Mouse (Mus musculus) MEL (cell line): ENCODE data around the gene Tnnc2. TPM values are rescaled to one million over a fixed set of nuclear protein-coding genes. Genes with fewer than 3 reads are reported as not detected.

Experiments
- DNase-seq: peaks from one replicate; pipeline ENCODE4 v3.0.0; 2011; ENCODE audit warnings: low read depth, low spot score
- H3K27ac ChIP-seq: 2 replicates; pipeline ENCODE4 v1.5.1; 2012; ENCODE audit warnings: low read depth, mild to moderate bottlenecking, control low read depth, low read length, moderate library complexity; ENCODE audit not compliant: control insufficient read depth
- H3K27me3 ChIP-seq, 2 experiments: fragments of 150-350 bp in 1 of 2; sonication (generic) in 1 of 2; 2 replicates each; pipeline ENCODE4 v1.6.1; 2012; ENCODE audit warnings: low read length in 2 of 2, mild to moderate bottlenecking in 2 of 2, improper control_type of control experiment in 1 of 2, moderate library complexity in 1 of 2; ENCODE audit not compliant: insufficient read depth in 2 of 2, control insufficient read depth in 1 of 2
- H3K36me3 ChIP-seq, 2 experiments: 2 replicates each; pipeline ENCODE4 v1.6.1; 2012 to 2014; ENCODE audit warnings: low read length in 2 of 2, improper control_type of control experiment in 1 of 2, inconsistent platforms in 1 of 2, mild to moderate bottlenecking in 1 of 2; ENCODE audit not compliant: insufficient read depth in 2 of 2, control insufficient read depth in 1 of 2
- H3K4me1 ChIP-seq, 2 experiments: fragments of 150-350 bp in 1 of 2; sonication (generic) in 1 of 2; 2 replicates each; pipeline ENCODE4 v1.6.1; 2012; ENCODE audit warnings: low read length in 2 of 2, improper control_type of control experiment in 1 of 2, mild to moderate bottlenecking in 1 of 2; ENCODE audit not compliant: insufficient read depth in 2 of 2, control insufficient read depth in 1 of 2
- H3K4me3 ChIP-seq, 2 experiments: fragments of 150-350 bp in 1 of 2; sonication (generic) in 1 of 2; 2 replicates each; pipeline ENCODE4 v1.5.1; 2012; ENCODE audit warnings: low read depth in 2 of 2, low read length in 2 of 2, mild to moderate bottlenecking in 2 of 2, moderate library complexity in 2 of 2, control low read depth in 1 of 2, improper control_type of control experiment in 1 of 2; ENCODE audit not compliant: control insufficient read depth in 1 of 2, insufficient read depth in 1 of 2
- H3K79me2 ChIP-seq: 2 replicates; pipeline ENCODE4 v1.6.1; 2012; ENCODE audit warnings: mild to moderate bottlenecking, low read length, moderate library complexity; ENCODE audit not compliant: control insufficient read depth, poor library complexity, insufficient read depth
- H3K9ac ChIP-seq: 2 replicates; pipeline ENCODE4 v1.6.1; 2012; ENCODE audit warnings: low read depth, mild to moderate bottlenecking, control low read depth, low read length, moderate library complexity; ENCODE audit not compliant: control insufficient read depth, poor library complexity, severe bottlenecking
- H3K9me3 ChIP-seq: fragments of 150-350 bp; sonication (generic); replicated peaks from 2 replicates; pipeline ENCODE4 v1.6.1; 2012; ENCODE audit warnings: mild to moderate bottlenecking, low read length, improper control_type of control experiment, moderate library complexity; ENCODE audit not compliant: insufficient read depth
- BHLHE40 ChIP-seq: IDR thresholded peaks from 2 replicates; pipeline ENCODE4 v1.6.1; 2012; ENCODE audit warnings: low read depth, mild to moderate bottlenecking, inconsistent platforms, low read length, improper control_type of control experiment, borderline replicate concordance
- CHD1 ChIP-seq: IDR thresholded peaks from 2 replicates; pipeline ENCODE4 v1.6.1; 2012; ENCODE audit warnings: low read depth, mild to moderate bottlenecking, inconsistent platforms, low read length, improper control_type of control experiment
- CTCF ChIP-seq, 3 experiments: IDR thresholded peaks in 2 of 3; conservative IDR thresholded peaks in 1 of 3; 2 replicates each; pipeline ENCODE4 v1.5.1; 2011 to 2012; ENCODE audit warnings: low read length in 3 of 3, low read depth in 2 of 3, mild to moderate bottlenecking in 2 of 3, improper control_type of control experiment in 1 of 3, inconsistent platforms in 1 of 3, mixed read lengths in 1 of 3, moderate library complexity in 1 of 3; ENCODE audit not compliant: control insufficient read depth in 1 of 3, insufficient read depth in 1 of 3, poor library complexity in 1 of 3, severe bottlenecking in 1 of 3
- E2F4 ChIP-seq: IDR thresholded peaks from 2 replicates; pipeline ENCODE4 v1.6.1; 2011; ENCODE audit warnings: low read depth, low read length, improper control_type of control experiment, borderline replicate concordance
- EP300 ChIP-seq, 2 experiments: IDR thresholded peaks; 2 replicates each; pipeline ENCODE4 v1.6.1; 2011; ENCODE audit warnings: improper control_type of control experiment in 2 of 2, low read length in 2 of 2, low read depth in 1 of 2, mild to moderate bottlenecking in 1 of 2
- ETS1 ChIP-seq: IDR thresholded peaks from 2 replicates; pipeline ENCODE4 v1.6.1; 2012; ENCODE audit warnings: low read depth, mild to moderate bottlenecking, inconsistent platforms, low read length, improper control_type of control experiment, moderate library complexity
- GABPA ChIP-seq: IDR thresholded peaks from 2 replicates; pipeline ENCODE4 v1.6.1; 2012; ENCODE audit warnings: low read depth, mild to moderate bottlenecking, inconsistent platforms, low read length, improper control_type of control experiment, moderate library complexity
- MAFK ChIP-seq: IDR thresholded peaks from 2 replicates; pipeline ENCODE4 v1.6.1; 2011; ENCODE audit warnings: low read depth, mild to moderate bottlenecking, low read length, improper control_type of control experiment, borderline replicate concordance
- MAX ChIP-seq: IDR thresholded peaks from 2 replicates; pipeline ENCODE4 v1.6.1; 2011; ENCODE audit warnings: low read length, improper control_type of control experiment
- MAZ ChIP-seq: IDR thresholded peaks from 2 replicates; pipeline ENCODE4 v1.6.1; 2012; ENCODE audit warnings: low read depth, mild to moderate bottlenecking, inconsistent platforms, low read length, improper control_type of control experiment
- MEF2A ChIP-seq: IDR thresholded peaks from 2 replicates; pipeline ENCODE4 v1.6.1; 2014; ENCODE audit warnings: low read depth, mild to moderate bottlenecking, inconsistent platforms, low read length, improper control_type of control experiment; ENCODE audit not compliant: poor library complexity, insufficient replicate concordance, severe bottlenecking; ENCODE audit errors: extremely low read depth
- MXI1 ChIP-seq: IDR thresholded peaks from 2 replicates; pipeline ENCODE4 v1.6.1; 2011; ENCODE audit warnings: mild to moderate bottlenecking, low read depth, low read length, improper control_type of control experiment
- MYC ChIP-seq: IDR thresholded peaks from 2 replicates; pipeline ENCODE4 v1.6.1; 2011; ENCODE audit warnings: low read depth, mild to moderate bottlenecking, low read length, improper control_type of control experiment, moderate library complexity
- NRF1 ChIP-seq: IDR thresholded peaks from 2 replicates; pipeline ENCODE4 v1.6.1; 2014; ENCODE audit warnings: low read depth, mild to moderate bottlenecking, inconsistent platforms, low read length, improper control_type of control experiment, moderate library complexity; ENCODE audit not compliant: poor library complexity, insufficient read depth, severe bottlenecking
- POLR2A ChIP-seq, 2 experiments: IDR thresholded peaks; 2 replicates each; pipeline ENCODE4 v1.6.1; 2011 to 2012; ENCODE audit warnings: low read length in 2 of 2, mild to moderate bottlenecking in 2 of 2, control low read depth in 1 of 2, improper control_type of control experiment in 1 of 2, low read depth in 1 of 2, moderate library complexity in 1 of 2; ENCODE audit not compliant: control insufficient read depth in 1 of 2, insufficient read depth in 1 of 2, poor library complexity in 1 of 2
- POLR2AphosphoS5 ChIP-seq: IDR thresholded peaks from 2 replicates; pipeline ENCODE4 v1.6.1; 2012; ENCODE audit warnings: low read depth, borderline replicate concordance, mild to moderate bottlenecking, inconsistent platforms, low read length, moderate library complexity, mixed read lengths
- RAD21 ChIP-seq: IDR thresholded peaks from 2 replicates; pipeline ENCODE4 v1.6.1; 2011; ENCODE audit warnings: mild to moderate bottlenecking, low read depth, low read length, improper control_type of control experiment
- RCOR1 ChIP-seq: IDR thresholded peaks from 2 replicates; pipeline ENCODE4 v1.6.1; 2012; ENCODE audit warnings: low read depth, mild to moderate bottlenecking, inconsistent platforms, low read length, improper control_type of control experiment
- SIN3A ChIP-seq: IDR thresholded peaks from 2 replicates; pipeline ENCODE4 v1.6.1; 2012; ENCODE audit warnings: low read length, improper control_type of control experiment, inconsistent platforms
- SMC3 ChIP-seq: IDR thresholded peaks from 2 replicates; pipeline ENCODE4 v1.6.1; 2011; ENCODE audit warnings: low read depth, low read length, improper control_type of control experiment
- TAL1 ChIP-seq: IDR thresholded peaks from 2 replicates; pipeline ENCODE4 v1.6.1; 2012; ENCODE audit warnings: mild to moderate bottlenecking, inconsistent platforms, low read length, moderate library complexity, mixed read lengths
- TCF12 ChIP-seq: IDR thresholded peaks from 2 replicates; pipeline ENCODE4 v1.6.1; 2014; ENCODE audit warnings: low read depth, mild to moderate bottlenecking, inconsistent platforms, low read length, improper control_type of control experiment, moderate library complexity
- USF1 ChIP-seq: IDR thresholded peaks from 2 replicates; pipeline ENCODE4 v1.6.1; 2014; ENCODE audit warnings: low read depth, mild to moderate bottlenecking, inconsistent platforms, low read length, improper control_type of control experiment, moderate library complexity
- USF2 ChIP-seq, 2 experiments: IDR thresholded peaks; 2 replicates each; pipeline ENCODE4 v1.6.1; 2011 to 2012; ENCODE audit warnings: improper control_type of control experiment in 2 of 2, low read length in 2 of 2, borderline replicate concordance in 1 of 2, inconsistent platforms in 1 of 2, low read depth in 1 of 2, mild to moderate bottlenecking in 1 of 2; ENCODE audit not compliant: insufficient read depth in 1 of 2
- ZC3H11A ChIP-seq: IDR thresholded peaks from 2 replicates; pipeline ENCODE4 v1.6.1; 2012; ENCODE audit warnings: low read depth, mild to moderate bottlenecking, inconsistent platforms, low read length, improper control_type of control experiment
- ZKSCAN1 ChIP-seq: IDR thresholded peaks from 2 replicates; pipeline ENCODE4 v1.6.1; 2012; ENCODE audit warnings: low read depth, mild to moderate bottlenecking, inconsistent platforms, low read length, improper control_type of control experiment, moderate library complexity
- ZMIZ1 ChIP-seq: IDR thresholded peaks from 2 replicates; pipeline ENCODE4 v1.6.1; 2012; ENCODE audit warnings: low read depth, mild to moderate bottlenecking, inconsistent platforms, low read length, improper control_type of control experiment, moderate library complexity
- polyA plus RNA-seq, 2 experiments: library from polyadenylated mRNA; stranded (reverse) in 1 of 2; unstranded in 1 of 2; fragments of >175 nt in 1 of 2; fragments of >200 nt in 1 of 2; gene quantifications; 2 replicates each; pipeline versions ENCODE4 v1.2.1 to v1.2.4; 2012; ENCODE audit warnings: low replicate concordance in 2 of 2, low read depth in 1 of 2; ENCODE audit not compliant: insufficient read length in 2 of 2, insufficient read depth in 1 of 2, missing spikeins in 1 of 2
- total RNA-seq: library from RNA; depleted of rRNA; stranded (reverse); fragments of 300-350 nt; gene quantifications from 2 replicates; pipeline ENCODE4 v1.2.3, GENCODE M21; 2012

Tnnc2 gene
- total and polyA plus RNA-seq, 3 experiments: not detected

DNA sequence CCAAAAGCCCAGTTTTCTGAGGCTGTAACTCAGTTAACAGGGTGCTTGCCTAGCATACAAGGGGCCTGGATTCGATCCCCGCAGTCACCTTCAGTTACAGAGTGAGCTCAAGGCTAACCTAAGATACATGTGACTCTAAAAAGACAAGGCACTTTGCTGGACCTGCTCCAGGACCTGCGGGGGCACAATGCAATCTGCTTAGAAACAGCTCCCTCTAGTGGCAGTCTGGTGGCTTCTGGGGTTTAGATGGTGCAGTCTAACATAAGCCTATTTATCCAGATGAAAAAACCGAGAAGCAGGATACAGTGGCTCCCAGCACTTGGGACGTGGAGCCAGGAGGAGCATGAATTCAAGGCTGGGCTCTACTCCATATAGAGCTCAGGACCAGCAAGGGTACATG is 14.5 kb upstream of the Tnnc2 start (continued):
- TF ChIP-seq USF1 (peak; percentile 61; the same call in 1 of the 2 replicates), NRF1 (no peak), EP300 (IDR thresholded peaks at IDR 0.05; ENCODE audit: low read depth in 1 of 2, low read length in 2 of 2) (no peak)

DNA sequence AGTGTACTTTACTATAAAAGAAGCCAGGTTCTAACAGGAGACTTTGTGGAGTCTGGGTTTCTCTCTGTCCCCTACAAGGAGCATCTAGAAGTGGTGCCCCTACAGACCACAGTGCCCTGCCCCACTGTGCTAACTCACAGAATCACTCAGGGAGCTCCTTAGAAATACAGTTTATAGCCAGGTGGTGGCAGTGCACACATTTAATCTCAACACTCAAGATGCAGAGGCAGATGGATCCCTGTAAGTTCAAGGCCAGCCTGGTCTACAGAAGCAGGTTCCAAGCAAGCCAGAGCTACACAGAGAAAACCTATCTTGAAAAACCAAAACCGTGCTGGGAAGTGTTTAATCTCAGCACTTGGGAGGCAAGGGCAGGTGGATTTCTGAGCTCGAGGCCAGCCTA is 14.0 kb upstream of the Tnnc2 start:
- TF ChIP-seq MYC (no peak), CTCF (IDR thresholded peaks at IDR 0.05 in 2 of 3, conservative IDR thresholded peaks at IDR 0.05 in 1 of 3; ENCODE audit: control insufficient read depth in 1 of 3, insufficient read depth in 1 of 3, low read depth in 2 of 3, low read length in 3 of 3, poor library complexity in 1 of 3, severe bottlenecking in 1 of 3) (peak in 1 of 3 experiments; percentile 42; a peak in 2 of 6 replicates), MXI1 (no peak), ZC3H11A (no peak), RCOR1 (no peak)
- TF ChIP-seq, all 39 proteins: peak for 1
- H3K79me2 ChIP-seq: no peaks in the 10 kb centered on the region
- no peaks in the 10 kb centered on the region for H3K9me3 ChIP-seq
- no peak overlapping the region for H3K27ac ChIP-seq
- H3K4me3 ChIP-seq: no peak overlapping the region
- H3K9ac ChIP-seq: no peak overlapping the region
- DNase-seq: peak; percentile 49
- peaks cover 0 to 5% of the 10 kb centered on the region in 2 experiments; a peak in 2 of 4 replicates for H3K36me3 ChIP-seq
- H3K27me3 ChIP-seq: no peaks in the 10 kb centered on the region
- H3K4me1 ChIP-seq: no peaks in the 10 kb centered on the region

DNA sequence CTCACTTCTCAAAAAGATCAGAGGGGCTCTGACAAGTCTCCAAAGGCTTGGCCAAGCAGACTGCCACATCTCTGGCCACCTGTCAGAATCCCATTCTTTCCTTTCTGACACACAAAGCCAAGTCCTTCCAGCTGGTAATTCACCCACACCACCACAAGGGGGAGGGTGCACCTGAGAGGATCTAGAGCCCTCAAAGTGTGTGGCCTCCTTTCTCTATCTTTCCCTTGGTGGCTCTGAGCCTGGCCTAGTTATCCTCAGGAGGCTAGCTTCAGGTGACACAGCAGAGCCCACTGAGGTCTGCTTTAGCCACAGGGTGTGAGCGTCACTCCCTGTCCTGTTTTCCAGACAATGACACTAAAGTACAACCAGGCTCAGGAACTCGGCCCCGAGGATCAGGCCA is 13.5 kb upstream of the Tnnc2 start:
- TF ChIP-seq CTCF (IDR thresholded peaks at IDR 0.05 in 2 of 3, conservative IDR thresholded peaks at IDR 0.05 in 1 of 3; ENCODE audit: control insufficient read depth in 1 of 3, insufficient read depth in 1 of 3, low read depth in 2 of 3, low read length in 3 of 3, poor library complexity in 1 of 3, severe bottlenecking in 1 of 3) (peak; percentile 61 to 93 (median 77)), MAX (0 out of 2 replicates have a peak, but pooled peaks have one; percentile 23), ZC3H11A (peak; percentile 18; the same call in 1 of the 2 replicates), CHD1 (no peak), TAL1 (no peak), SMC3 (peak; percentile 52), ETS1 (no peak), GABPA (no peak), BHLHE40 (no peak), MEF2A (no peak), ZMIZ1 (0 out of 2 replicates have a peak, but pooled peaks have one; percentile 28), E2F4 (no peak), POLR2AphosphoS5 (no peak), RAD21 (peak; percentile 13), MXI1 (no peak), MAZ (0 out of 2 replicates have a peak, but pooled peaks have one; percentile 37), USF2 (IDR thresholded peaks at IDR 0.05; ENCODE audit: borderline replicate concordance in 1 of 2, insufficient read depth in 1 of 2, low read depth in 1 of 2, low read length in 2 of 2) (no peak), MYC (no peak), TCF12 (no peak), ZKSCAN1 (0 out of 2 replicates have a peak, but pooled peaks have one; percentile 20), POLR2A (IDR thresholded peaks at IDR 0.05; ENCODE audit: control insufficient read depth in 1 of 2, insufficient read depth in 1 of 2, low read depth in 1 of 2, low read length in 2 of 2, poor library complexity in 1 of 2) (no peak), RCOR1 (no peak), MAFK (no peak), SIN3A (0 out of 2 replicates have a peak, but pooled peaks have one; percentile 34)
- Histone ChIP-seq H3K4me1 (peaks cover 0 to 4% of the 10 kb centered on the region in 2 experiments; a peak in 1 of 4 replicates), H3K79me2 (no peaks in the 10 kb centered on the region), H3K36me3 (peaks cover 0 to 5% of the 10 kb centered on the region in 2 experiments; a peak in 2 of 4 replicates), H3K27ac (no peak overlapping the region), H3K4me3 (no peak overlapping the region), H3K27me3 (no peaks in the 10 kb centered on the region), H3K9me3 (no peaks in the 10 kb centered on the region), H3K9ac (no peak overlapping the region)
- peak; percentile 78 for DNase-seq
